Mouse (Mus musculus) heart, postnatal 25 days (tissue): ENCODE measurements at regions not wholly inside any gene's neighbourhood (a gene's known extent, or its start where the extent isn't known, plus 50 kb on each side); places are given as distances from the start of the nearest gene placed in this dataset.

Source experiments
- DNase-seq: peaks from one replicate; pipeline ENCODE4 v3.0.0; 2022; ENCODE audit warnings: low spot score
- intact Hi-C: fragments of 180-260 bp; cut with DNase I; formaldehyde crosslinking; loops from one replicate; pipeline ENCODE4 v1.15.1; 2025

GRCm38 (mm10) chr16:42717075-42717827 lies 158.4 kb upstream of the Zbtb20 start:
- intact Hi-C loops, result no loop called here
- DNase-seq, result no peak

GRCm38 (mm10) chr16:42702676-42703075 lies 173.0 kb upstream of the Zbtb20 start:
- no peak for DNase-seq
- intact Hi-C loops, result no loop called here

GRCm38 (mm10) chr16:42681196-42681595 lies 194.5 kb upstream of the Zbtb20 start:
- DNase-seq, result no peak
- intact Hi-C loops, result no loop called here

GRCm38 (mm10) chr16:42677211-42677610 lies 198.5 kb upstream of the Zbtb20 start:
- intact Hi-C loops, result no loop called here
- DNase-seq, result no peak

- intact Hi-C loops, result no loop called here
- DNase-seq, result no peak
Measured at GRCm38 (mm10) chr16:42676406-42677075, 199.1 kb upstream of the Zbtb20 start.

- no peak for DNase-seq
- intact Hi-C loops, result no loop called here
Measured at GRCm38 (mm10) chr16:42675031-42675430, 200.7 kb upstream of the Zbtb20 start.

GRCm38 (mm10) chr16:42666601-42667000 lies 209.1 kb upstream of the Zbtb20 start:
- DNase-seq, result no peak
- intact Hi-C loops, result no loop called here

- DNase-seq, result no peak
- intact Hi-C loops, result no loop called here
Measured at GRCm38 (mm10) chr16:42651904-42652732, 223.6 kb upstream of the Zbtb20 start.

GRCm38 (mm10) chr16:42649767-42650166 lies 225.9 kb upstream of the Zbtb20 start:
- DNase-seq, result no peak
- intact Hi-C loops, result no loop called here

- intact Hi-C loops, result no loop called here
- DNase-seq, result no peak
Measured at GRCm38 (mm10) chr16:42648531-42649142, 227.0 kb upstream of the Zbtb20 start.

- intact Hi-C loops, result no loop called here
- DNase-seq, result no peak
Measured at GRCm38 (mm10) chr16:42647762-42648161, 227.9 kb upstream of the Zbtb20 start.

GRCm38 (mm10) chr16:42635766-42636165 lies 239.9 kb upstream of the Zbtb20 start:
- intact Hi-C loops, result no loop called here
- DNase-seq, result no peak

- intact Hi-C loops, result no loop called here
- no peak for DNase-seq
Measured at GRCm38 (mm10) chr16:42627675-42628074, 248.0 kb upstream of the Zbtb20 start.

- intact Hi-C loops, result no loop called here
- DNase-seq, result no peak
Measured at GRCm38 (mm10) chr16:42615920-42616319, 259.8 kb upstream of the Zbtb20 start.

GRCm38 (mm10) chr16:42612011-42612410 lies 263.7 kb upstream of the Zbtb20 start:
- no peak for DNase-seq
- intact Hi-C loops, result no loop called here

GRCm38 (mm10) chr16:42608336-42608735 lies 267.3 kb upstream of the Zbtb20 start:
- intact Hi-C loops, result no loop called here
- no peak for DNase-seq

- intact Hi-C loops, result no loop called here
- no peak for DNase-seq
Measured at GRCm38 (mm10) chr16:42592321-42592720, 251.9 kb upstream of the Gap43 start.

- no peak for DNase-seq
- intact Hi-C loops, result no loop called here
Measured at GRCm38 (mm10) chr16:42591530-42591929, 251.1 kb upstream of the Gap43 start.

- intact Hi-C loops, result no loop called here
- no peak for DNase-seq
Measured at GRCm38 (mm10) chr16:42586196-42586595, 245.7 kb upstream of the Gap43 start.

GRCm38 (mm10) chr16:42575517-42575946 lies 235.1 kb upstream of the Gap43 start:
- intact Hi-C loops, result no loop called here
- no peak for DNase-seq
